Mouse (Mus musculus) lung, adult 2 months (tissue): ENCODE results near the gene Sox5.

Experiments
- CTCF ChIP-seq: fragments of 200-500 bp; IDR thresholded peaks from 2 replicates; pipeline ENCODE4 v1.5.1; 2011; ENCODE audit warnings: mild to moderate bottlenecking, low read length, control low read depth; ENCODE audit not compliant: insufficient read depth
- POLR2A ChIP-seq: fragments of 200-500 bp; IDR thresholded peaks from 2 replicates; pipeline ENCODE4 v1.6.1; 2011; ENCODE audit warnings: low read depth, mild to moderate bottlenecking, control low read depth, low read length, borderline replicate concordance; ENCODE audit errors: extremely low read depth

GRCm38 (mm10) chr6:144457500-144457899 is 324.3 kb downstream of the Sox5 start:
- TF ChIP-seq POLR2A (no peak), CTCF (no peak)
